Mouse (Mus musculus) cerebellum, adult 2 months (tissue): ENCODE measurements around the gene Zfp825.
"Not testable (repeated sequence)": the region's sequence is repeated elsewhere in the genome, so short reads cannot be mapped to it uniquely, and the experiment has no call there.

Experiments used
- CTCF ChIP-seq: fragments of 200-500 bp; IDR thresholded peaks from 2 replicates; pipeline ENCODE4 v1.5.1; 2011; ENCODE audit warnings: low read depth, mild to moderate bottlenecking, control low read depth, low read length, moderate library complexity, borderline replicate concordance; ENCODE audit not compliant: insufficient read depth
- POLR2A ChIP-seq: fragments of 200-500 bp; IDR thresholded peaks from 2 replicates; pipeline ENCODE4 v1.6.1; 2011; ENCODE audit warnings: low read length, control low read depth, borderline replicate concordance; ENCODE audit not compliant: insufficient read depth

GRCm38 (mm10) chr13:74535418-74535817 is 41.6 kb upstream of the Zfp825 start:
- TF ChIP-seq CTCF, POLR2A: not testable (repeated sequence)
